Mouse (Mus musculus) kidney, adult 2 months (tissue): ENCODE data around the gene Gm5269. TPM values are rescaled to one million over a fixed set of nuclear protein-coding genes. Genes with fewer than 3 reads are reported as not detected.

Experiments used
- DNase-seq: peaks from one replicate; pipeline ENCODE4 v3.0.0; 2021
- H3K27ac ChIP-seq: fragments of 200-500 bp; 2 replicates; pipeline ENCODE4 v1.5.1; 2012; ENCODE audit warnings: low read depth, low read length, control low read depth, inconsistent platforms; ENCODE audit not compliant: insufficient read depth
- H3K27me3 ChIP-seq: fragments of 200-500 bp; replicated peaks from 2 replicates; pipeline ENCODE4 v1.6.1; 2012; ENCODE audit warnings: mild to moderate bottlenecking, moderate library complexity, low read length, inconsistent platforms; ENCODE audit not compliant: control insufficient read depth, insufficient read depth
- H3K36me3 ChIP-seq: fragments of 200-500 bp; 2 replicates; pipeline ENCODE4 v1.6.1; 2012; ENCODE audit warnings: mild to moderate bottlenecking, moderate library complexity, low read length, inconsistent platforms; ENCODE audit not compliant: control insufficient read depth, insufficient read depth
- H3K4me1 ChIP-seq: fragments of 200-500 bp; 2 replicates; pipeline ENCODE4 v1.6.1; 2011; ENCODE audit warnings: low read length; ENCODE audit not compliant: control insufficient read depth, insufficient read depth
- H3K4me3 ChIP-seq: fragments of 200-500 bp; 2 replicates; pipeline ENCODE4 v1.5.1; 2011; ENCODE audit warnings: mild to moderate bottlenecking, low read depth, low read length, control low read depth; ENCODE audit not compliant: insufficient read depth
- CTCF ChIP-seq: fragments of 200-500 bp; conservative IDR thresholded peaks from 2 replicates; pipeline ENCODE4 v1.5.1; 2011; ENCODE audit warnings: low read depth, mild to moderate bottlenecking, control low read depth, low read length, moderate library complexity, mixed read lengths; ENCODE audit not compliant: insufficient read depth, insufficient read length
- POLR2A ChIP-seq: fragments of 200-500 bp; IDR thresholded peaks from one replicate; pipeline ENCODE4 v1.6.1; 2011; ENCODE audit warnings: low read depth, low read length, control low read depth
- WGBS: fragments of 180-500 bp; shearing (Covaris S2); methylation state at CpG from one replicate; pipeline ENCODE4 v1.1.7; 2018; 5-methylcytosine and 5-hydroxymethylcytosine counted together
- polyA plus RNA-seq: library from polyadenylated mRNA; depleted of rRNA; stranded (reverse); fragments of >200 nt; gene quantifications from 2 replicates; pipeline ENCODE4 v1.2.3, GENCODE M21; 2012

Gene Gm5269
- polyA plus RNA-seq, 1 experiment = not detected

GRCm38 (mm10) chr1:45904161-45904560 is 14.1 kb upstream of the Gm5269 start:
- Histone ChIP-seq H3K27ac (no peak overlapping the region), H3K27me3 (no peaks in the 10 kb centered on the region), H3K4me1 (no peaks in the 10 kb centered on the region; the same call in 1 of the 2 replicates), H3K4me3 (no peak overlapping the region), H3K36me3 (no peaks in the 10 kb centered on the region)
- TF ChIP-seq CTCF (no peak), POLR2A (no peak)
- no peak for DNase-seq
- 65% methylated on average over 3 of the region's 3 CpGs for WGBS

GRCm38 (mm10) chr1:45898044-45898443 is 8.0 kb upstream of the Gm5269 start:
- 19% methylated on average over 1 of the region's 1 CpGs for WGBS

GRCm38 (mm10) chr1:45894168-45894912 is 4.3 kb upstream of the Gm5269 start:
- Histone ChIP-seq H3K36me3 (no peaks in the 10 kb centered on the region), H3K4me3 (no peak overlapping the region), H3K27me3 (no peaks in the 10 kb centered on the region), H3K27ac (no peak overlapping the region), H3K4me1 (no peaks in the 10 kb centered on the region)
- DNase-seq = no peak
- 84% methylated on average over 6 of the region's 6 CpGs for WGBS
- no peak for TF ChIP-seq POLR2A
- TF ChIP-seq CTCF = no peak

More at GRCm38 (mm10) chr1:45898044-45898443, 8.0 kb upstream of the Gm5269 start:
- no peak for DNase-seq
- Histone ChIP-seq H3K27ac (no peak overlapping the region), H3K4me1 (no peaks in the 10 kb centered on the region), H3K4me3 (no peak overlapping the region), H3K27me3 (no peaks in the 10 kb centered on the region), H3K36me3 (no peaks in the 10 kb centered on the region)
- TF ChIP-seq CTCF = no peak
- no peak for TF ChIP-seq POLR2A

- Histone ChIP-seq H3K27ac (no peak overlapping the region), H3K27me3 (no peaks in the 10 kb centered on the region), H3K36me3 (no peaks in the 10 kb centered on the region), H3K4me3 (no peak overlapping the region), H3K4me1 (no peaks in the 10 kb centered on the region)
- DNase-seq = no peak
- no peak for TF ChIP-seq POLR2A
- TF ChIP-seq CTCF = no peak
- 72% methylated on average over 2 of the region's 2 CpGs for WGBS
Measured at GRCm38 (mm10) chr1:45891986-45892385, 1.9 kb upstream of the Gm5269 start.

- Histone ChIP-seq H3K4me1 (0 out of 2 replicates have a peak, but pooled peaks cover 2% of the 10 kb centered on the region), H3K27ac (no peak overlapping the region), H3K36me3 (no peaks in the 10 kb centered on the region), H3K27me3 (no peaks in the 10 kb centered on the region), H3K4me3 (no peak overlapping the region)
- no peak for DNase-seq
- WGBS = 83% methylated on average over 9 of the region's 9 CpGs
- TF ChIP-seq CTCF (no peak), POLR2A (no peak)
Measured at GRCm38 (mm10) chr1:45886800-45887199, 3.3 kb downstream of the Gm5269 start.

GRCm38 (mm10) chr1:45883378-45883777 is 6.7 kb downstream of the Gm5269 start:
- H3K27ac ChIP-seq = no peak overlapping the region
- H3K4me1 ChIP-seq = 0 out of 2 replicates have a peak, but pooled peaks cover 2% of the 10 kb centered on the region
- H3K27me3 ChIP-seq = no peaks in the 10 kb centered on the region
- TF ChIP-seq CTCF = no peak
- no peak for TF ChIP-seq POLR2A
- no peak for DNase-seq
- H3K4me3 ChIP-seq = no peak overlapping the region
- no peaks in the 10 kb centered on the region for H3K36me3 ChIP-seq

- no peaks in the 10 kb centered on the region for H3K36me3 ChIP-seq
- TF ChIP-seq POLR2A (no peak), CTCF (no peak)
- H3K4me1 ChIP-seq = 0 out of 2 replicates have a peak, but pooled peaks cover 2% of the 10 kb centered on the region
- DNase-seq = no peak
- H3K27ac ChIP-seq = no peak overlapping the region
- 38% methylated on average over 6 of the region's 6 CpGs for WGBS
- no peaks in the 10 kb centered on the region for H3K27me3 ChIP-seq
- H3K4me3 ChIP-seq = no peak overlapping the region
Measured at GRCm38 (mm10) chr1:45882076-45882475, 8.0 kb downstream of the Gm5269 start.
